Mouse (Mus musculus) 3T3-L1 (cell line): ENCODE results near the gene 4933436I01Rik.

Source experiments
- DNase-seq: peaks from one replicate; pipeline ENCODE4 v3.0.0-alpha.2; 2015; ENCODE audit warnings: low read depth, low spot score

Gene 4933436I01Rik

DNA sequence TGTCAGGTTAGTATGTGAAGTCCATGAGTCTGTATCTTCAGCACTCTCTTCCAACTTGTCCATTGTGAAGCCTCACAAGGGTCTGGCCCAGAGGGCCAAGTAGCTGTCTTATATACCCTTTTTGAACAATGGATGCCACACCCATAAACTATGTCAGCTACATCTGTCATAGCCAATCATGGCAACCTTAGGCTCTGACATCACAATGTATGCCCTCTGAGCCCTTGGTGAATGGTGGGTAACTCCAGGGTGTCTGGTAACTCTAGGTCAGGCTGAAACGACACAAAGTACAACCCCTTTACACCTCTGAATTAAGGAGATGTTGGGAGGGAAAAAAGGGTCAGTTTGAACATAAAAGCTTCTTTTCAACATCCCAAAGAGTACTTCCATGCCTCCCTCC is at the start of gene 4933436I01Rik:
TSS of gene 4933436I01Rik (minus strand) at position 101 of the 400 bp plus-strand sequence.
- DNase-seq = no peak

DNA sequence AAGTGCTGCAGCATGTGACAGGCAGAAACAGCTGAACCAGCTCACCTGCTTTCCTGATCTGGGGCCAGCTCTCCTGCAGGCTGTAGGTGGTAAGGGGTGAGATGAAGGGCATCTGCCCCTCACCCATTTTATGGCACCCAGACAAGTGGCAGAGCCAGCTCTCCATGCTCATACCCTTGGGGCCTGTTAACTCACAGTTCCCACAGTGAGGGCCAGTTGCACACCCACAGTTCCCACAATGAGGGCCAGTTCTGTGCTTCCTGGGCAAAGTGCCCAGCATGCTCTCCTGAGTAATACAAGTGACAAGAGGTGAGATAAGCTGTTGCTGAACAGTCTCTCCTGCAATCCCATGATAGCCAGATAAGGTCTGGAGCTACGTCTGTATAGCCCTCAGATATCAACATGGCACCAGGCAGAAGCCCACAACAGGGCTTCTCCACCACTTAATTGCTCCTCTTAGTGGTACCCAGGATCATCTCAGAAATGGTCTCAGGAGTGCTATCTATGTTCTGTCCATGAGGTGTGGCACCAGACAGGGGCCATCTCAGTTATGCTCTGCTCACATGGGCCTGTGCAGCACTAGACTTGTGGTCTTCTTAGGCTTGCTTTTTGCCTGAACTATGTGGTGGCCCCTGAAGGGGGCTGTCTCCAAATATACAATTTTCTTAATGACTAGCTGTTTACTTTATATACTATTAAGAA is 3.7 kb upstream of the 4933436I01Rik start:
- peak; percentile 61 for DNase-seq

DNA sequence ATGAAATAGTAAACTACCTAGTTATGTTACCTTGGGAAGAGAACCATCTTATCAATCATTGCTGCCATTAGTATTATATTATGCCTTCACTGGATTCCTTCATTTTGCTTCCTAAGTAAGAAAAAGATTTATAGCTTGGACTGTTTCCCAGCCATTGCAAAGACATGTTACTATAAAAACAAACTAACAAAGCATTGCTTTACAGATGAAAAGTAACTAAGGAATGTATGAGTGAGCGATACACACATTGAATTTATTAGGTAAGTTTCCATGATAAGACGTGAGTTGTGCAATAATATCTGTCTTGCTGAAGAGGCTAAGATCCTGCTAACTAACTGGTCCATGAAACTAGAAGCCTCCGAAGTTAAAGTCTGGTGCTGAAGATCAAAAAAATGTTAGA is 37.8 kb downstream of the 4933436I01Rik start:
- DNase-seq = peak; percentile 78
